Mouse (Mus musculus) intestine, postnatal 0 days (tissue): Measurements from ENCODE around the gene Eif2ak4. TPM values are rescaled to one million over a fixed set of nuclear protein-coding genes. Genes with fewer than 3 reads are reported as not detected.

Experiments
- ATAC-seq: fragments of 200-750 bp; cut with Nextera tagmentation; 2 replicates; pipeline ENCODE4 v1.8.0; 2017; ENCODE audit warnings: mild to moderate bottlenecking, moderate TSS enrichment, moderate library complexity
- H3K27ac ChIP-seq: fragments of 300-500 bp; sonication (generic); 2 replicates; pipeline ENCODE4 v1.5.1; 2014; ENCODE audit warnings: mild to moderate bottlenecking, low read depth, low read length, moderate library complexity
- H3K27me3 ChIP-seq: fragments of 300-500 bp; sonication (generic); replicated peaks from 2 replicates; pipeline ENCODE4 v1.6.1; 2014; ENCODE audit warnings: low read length, mixed read lengths; ENCODE audit not compliant: control insufficient read depth, insufficient read depth
- H3K36me3 ChIP-seq: fragments of 300-500 bp; sonication (generic); 2 replicates; pipeline ENCODE4 v1.6.1; 2014; ENCODE audit warnings: mild to moderate bottlenecking, moderate library complexity; ENCODE audit not compliant: control insufficient read depth, insufficient read depth
- H3K4me1 ChIP-seq: fragments of 300-500 bp; sonication (generic); replicated peaks from 2 replicates; pipeline ENCODE4 v1.6.1; 2014; ENCODE audit warnings: antibody characterized with exemption, low read length, mixed read lengths; ENCODE audit not compliant: control insufficient read depth, insufficient read depth
- H3K4me2 ChIP-seq: fragments of 300-500 bp; sonication (generic); replicated peaks from 2 replicates; pipeline ENCODE4 v1.6.1; 2014; ENCODE audit warnings: low read depth, mild to moderate bottlenecking, moderate library complexity
- H3K4me3 ChIP-seq: fragments of 300-500 bp; sonication (generic); 2 replicates; pipeline ENCODE4 v1.5.1; 2014; ENCODE audit warnings: low read depth, low read length
- H3K9ac ChIP-seq: fragments of 300-500 bp; sonication (generic); 2 replicates; pipeline ENCODE4 v1.6.1; 2014; ENCODE audit warnings: mild to moderate bottlenecking, low read depth, low read length
- H3K9me3 ChIP-seq: fragments of 300-500 bp; sonication (generic); 2 replicates; pipeline ENCODE4 v1.6.1; 2016; ENCODE audit warnings: mixed run types; ENCODE audit not compliant: control insufficient read depth
- CTCF ChIP-seq: sonication (generic); IDR thresholded peaks from 2 replicates; pipeline ENCODE4 v1.5.1; 2016; ENCODE audit warnings: low read depth, mild to moderate bottlenecking, control low read depth, antibody characterized with exemption, moderate library complexity
- WGBS: fragments of 180-500 bp; shearing (Covaris S2); extraction: QIAGEN DNeasy Blood & Tissue Kit; methylation state at CpG from one replicate; pipeline ENCODE4 v1.1.7; 2014; 5-methylcytosine and 5-hydroxymethylcytosine counted together
- polyA plus RNA-seq: library from polyadenylated mRNA; unstranded; fragments of >200 nt; fragmentation: Nextera tagmentation; extraction: Ambion mirVana; gene quantifications from 2 replicates; pipeline ENCODE4 v1.2.1, GENCODE M21; 2015

The Eif2ak4 gene
- polyA plus RNA-seq, 1 experiment from 2014 or later = 3.7 TPM

DNA sequence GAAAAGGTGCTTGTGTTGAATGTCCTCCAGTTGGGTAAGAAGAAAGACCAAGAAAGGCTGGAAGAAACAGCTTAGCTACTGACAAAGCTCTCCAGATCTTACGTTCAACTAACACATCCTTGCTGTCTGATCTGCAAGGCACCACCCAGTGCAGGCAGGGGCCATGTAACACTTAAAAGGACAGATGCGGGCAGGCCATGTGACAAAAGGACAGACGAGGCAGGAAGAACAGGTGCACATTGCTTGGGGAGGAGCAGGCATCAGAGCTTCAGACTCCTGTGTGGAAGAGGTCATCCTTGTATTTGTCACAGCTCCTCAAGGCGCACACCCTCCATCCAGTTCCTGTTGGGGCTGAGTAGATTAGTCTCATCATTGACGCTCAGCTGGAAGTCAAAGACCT is 94.6 kb downstream of the Eif2ak4 start:
- no peaks in the 10 kb centered on the region for H3K27me3 ChIP-seq
- H3K4me2 ChIP-seq = no peak overlapping the region
- WGBS = 79% methylated on average over 5 of the region's 5 CpGs
- TF ChIP-seq CTCF = no peak
- no peaks in the 10 kb centered on the region for H3K9me3 ChIP-seq
- no peak for ATAC-seq
- no peak overlapping the region for H3K27ac ChIP-seq
- H3K4me1 ChIP-seq = 0 out of 2 replicates have a peak, but pooled peaks cover 4% of the 10 kb centered on the region
- no peaks in the 10 kb centered on the region for H3K36me3 ChIP-seq
- H3K9ac ChIP-seq = no peak overlapping the region
- no peak overlapping the region for H3K4me3 ChIP-seq

DNA sequence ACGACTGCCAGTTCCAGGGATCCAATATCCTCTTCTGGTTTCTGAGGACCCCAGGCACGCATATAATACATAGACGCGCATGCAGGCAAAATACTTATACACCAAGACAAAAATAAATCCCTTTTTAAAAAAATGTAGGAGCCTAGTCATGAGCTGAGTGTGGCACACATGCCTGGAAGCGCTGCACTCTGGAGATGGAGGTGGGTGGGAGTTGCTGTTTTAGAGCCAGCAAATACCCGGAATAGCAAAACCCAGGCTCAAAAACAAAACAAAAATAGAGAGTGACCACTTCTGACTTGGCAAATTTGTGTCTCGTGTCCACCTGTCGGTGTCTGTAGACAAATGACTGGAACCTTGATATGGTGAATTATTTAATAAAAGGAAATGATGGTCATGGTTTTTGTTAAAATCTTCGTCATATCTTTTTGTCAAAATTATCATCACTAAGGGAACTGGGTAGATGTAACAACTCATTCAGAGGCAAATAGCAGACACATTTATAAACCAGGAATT is 96.0 kb downstream of the Eif2ak4 start:
- Histone ChIP-seq H3K27me3 (no peaks in the 10 kb centered on the region), H3K36me3 (no peaks in the 10 kb centered on the region), H3K9ac (no peak overlapping the region), H3K4me3 (no peak overlapping the region), H3K27ac (no peak overlapping the region), H3K9me3 (no peaks in the 10 kb centered on the region), H3K4me2 (no peak overlapping the region), H3K4me1 (no peaks in the 10 kb centered on the region)
- no peak for TF ChIP-seq CTCF
- ATAC-seq = no peak
- WGBS = 86% methylated on average over 9 of the region's 9 CpGs

DNA sequence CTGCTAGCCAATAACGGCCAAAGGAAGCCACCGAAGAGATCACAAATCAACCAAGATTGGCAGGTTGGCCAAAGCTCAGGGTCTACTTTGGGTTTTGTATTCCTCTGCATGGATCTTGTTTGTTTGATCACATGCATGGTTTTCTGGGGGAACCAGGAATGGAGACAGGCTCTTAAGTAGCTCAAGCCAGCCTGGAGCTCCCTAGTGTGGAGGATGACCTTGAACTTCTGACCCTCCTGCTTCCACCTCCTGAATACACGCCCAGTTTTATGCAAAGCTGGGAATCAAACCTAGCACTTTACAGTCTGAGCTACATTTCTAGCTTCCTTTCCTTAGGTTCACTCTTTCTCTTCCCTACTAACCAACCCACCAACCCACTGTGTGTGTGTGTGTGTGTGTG is 97.0 kb downstream of the Eif2ak4 start:
- 71% methylated on average over 3 of the region's 3 CpGs for WGBS
- peaks cover 2% of the 10 kb centered on the region for H3K4me1 ChIP-seq
- H3K9ac ChIP-seq = no peak overlapping the region
- H3K9me3 ChIP-seq = no peaks in the 10 kb centered on the region
- no peak overlapping the region for H3K4me2 ChIP-seq
- H3K27me3 ChIP-seq = no peaks in the 10 kb centered on the region
- H3K36me3 ChIP-seq = no peaks in the 10 kb centered on the region
- no peak for TF ChIP-seq CTCF
- no peak overlapping the region for H3K27ac ChIP-seq
- no peak overlapping the region for H3K4me3 ChIP-seq
- ATAC-seq = no peak

DNA sequence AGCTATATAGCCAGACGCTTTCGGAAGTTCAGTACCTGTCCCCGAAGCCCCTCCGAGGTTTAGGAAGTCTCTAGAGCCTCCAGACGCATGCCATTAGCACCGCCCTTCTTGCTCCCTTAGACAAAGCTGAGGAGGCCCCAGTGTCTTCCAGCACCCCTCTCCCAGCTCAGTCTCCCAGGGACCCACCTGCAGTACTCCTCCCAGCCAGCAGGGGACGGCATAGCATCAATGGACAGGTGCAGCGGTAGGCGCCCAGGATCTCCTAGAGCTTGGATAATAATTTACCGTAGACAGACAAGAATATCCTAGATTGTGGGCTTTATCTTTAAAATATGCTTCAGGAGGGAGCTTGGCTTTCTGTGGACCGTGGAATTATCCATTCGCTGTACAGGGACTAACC is 98.5 kb downstream of the Eif2ak4 start:
- Histone ChIP-seq H3K4me1 (peaks cover 6% of the 10 kb centered on the region), H3K27me3 (no peaks in the 10 kb centered on the region), H3K4me2 (peak overlapping the region; percentile 30; the same call in 1 of the 2 replicates), H3K9ac (no peak overlapping the region), H3K4me3 (no peak overlapping the region), H3K27ac (no peak overlapping the region), H3K9me3 (no peaks in the 10 kb centered on the region), H3K36me3 (no peaks in the 10 kb centered on the region)
- peak; percentile 39; the same call in 1 of the 2 replicates for ATAC-seq
- peak; percentile 100 for TF ChIP-seq CTCF
- WGBS = 15% methylated on average over 12 of the region's 12 CpGs

DNA sequence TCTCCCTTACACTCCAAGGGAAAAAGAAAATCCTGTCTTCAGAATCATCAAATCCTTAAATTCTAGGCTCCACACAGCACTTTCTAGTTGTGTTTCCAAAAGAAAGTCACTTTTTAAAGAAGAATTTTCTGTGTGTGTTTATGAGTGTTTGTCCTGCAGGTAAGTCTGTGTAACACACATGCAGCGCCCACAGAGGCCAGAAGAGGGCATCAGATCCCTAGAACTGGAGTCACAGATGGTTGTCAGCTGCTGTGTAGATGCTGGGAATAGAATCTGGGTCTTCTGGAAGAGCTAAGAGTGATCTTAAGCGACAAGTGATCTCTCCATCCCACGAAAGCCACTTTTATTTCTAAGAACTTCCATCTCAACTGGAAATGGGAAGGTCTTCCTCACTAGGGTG is 99.4 kb downstream of the Eif2ak4 start:
- Histone ChIP-seq H3K9me3 (no peaks in the 10 kb centered on the region), H3K9ac (no peak overlapping the region), H3K36me3 (no peaks in the 10 kb centered on the region), H3K4me3 (no peak overlapping the region), H3K4me2 (no peak overlapping the region), H3K27me3 (no peaks in the 10 kb centered on the region), H3K27ac (no peak overlapping the region), H3K4me1 (peaks cover 6% of the 10 kb centered on the region)
- no peak for ATAC-seq
- TF ChIP-seq CTCF = peak; percentile 64
- whole genome bisulfite sequencing = 82% methylated on average over 3 of the region's 3 CpGs

DNA sequence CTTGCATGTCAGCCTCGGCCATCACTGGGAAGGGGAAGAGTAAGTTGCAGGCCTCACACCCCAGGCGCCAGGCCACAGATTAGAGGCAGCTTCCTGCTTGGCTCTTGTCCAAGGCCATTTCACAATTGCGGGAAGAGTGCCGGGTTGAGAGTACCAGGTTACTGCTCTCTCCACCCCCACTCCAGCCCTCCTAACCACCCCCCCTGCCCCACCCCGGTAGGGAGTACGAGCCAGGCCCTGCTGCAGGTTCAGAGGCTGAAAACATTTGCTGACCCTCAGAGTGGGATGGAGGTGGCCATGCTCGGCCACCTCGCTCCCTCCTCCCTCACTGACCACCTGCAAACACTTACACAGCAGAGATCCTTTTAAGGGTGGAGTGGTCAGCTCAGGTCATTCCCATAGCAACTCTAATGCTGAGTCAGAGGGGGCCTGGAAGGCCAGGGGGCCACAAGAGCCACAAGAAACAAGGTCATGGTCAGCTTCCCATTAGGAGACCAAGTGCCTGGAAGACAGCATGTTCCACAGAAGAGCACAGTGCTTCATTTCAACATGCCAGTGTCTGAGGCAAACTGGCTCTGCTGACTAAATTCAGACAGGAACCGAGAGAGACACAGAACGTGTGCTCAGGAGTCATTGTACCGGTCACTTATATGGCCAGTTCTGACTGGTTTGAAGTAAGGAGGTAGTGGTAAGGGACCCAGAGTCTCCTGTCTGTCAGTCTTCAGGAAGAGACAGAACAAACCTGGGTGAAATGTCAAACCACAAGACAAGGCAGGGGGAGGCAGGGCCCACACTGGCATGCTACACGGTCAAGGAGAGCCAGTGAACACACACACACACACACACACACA is 102.0 kb downstream of the Eif2ak4 start:
- Histone ChIP-seq H3K27ac (peak overlapping the region; percentile 50), H3K36me3 (no peaks in the 10 kb centered on the region), H3K9me3 (no peaks in the 10 kb centered on the region), H3K9ac (no peak overlapping the region), H3K27me3 (no peaks in the 10 kb centered on the region), H3K4me3 (no peak overlapping the region), H3K4me1 (peaks cover 6% of the 10 kb centered on the region), H3K4me2 (peak overlapping the region; percentile 45)
- ATAC-seq = peak; percentile 79
- WGBS = 19% methylated on average over 12 of the region's 12 CpGs
- TF ChIP-seq CTCF = no peak
